Mouse (Mus musculus) kidney, adult 9 months (tissue): ENCODE data around the gene Prpf6.
A peak's percentile ranks its signal among the peaks of the same experiment; 100 is the strongest.

Experiments used
- DNase-seq: peaks from one replicate; pipeline ENCODE4 v3.0.0; 2022

The Prpf6 gene

DNA sequence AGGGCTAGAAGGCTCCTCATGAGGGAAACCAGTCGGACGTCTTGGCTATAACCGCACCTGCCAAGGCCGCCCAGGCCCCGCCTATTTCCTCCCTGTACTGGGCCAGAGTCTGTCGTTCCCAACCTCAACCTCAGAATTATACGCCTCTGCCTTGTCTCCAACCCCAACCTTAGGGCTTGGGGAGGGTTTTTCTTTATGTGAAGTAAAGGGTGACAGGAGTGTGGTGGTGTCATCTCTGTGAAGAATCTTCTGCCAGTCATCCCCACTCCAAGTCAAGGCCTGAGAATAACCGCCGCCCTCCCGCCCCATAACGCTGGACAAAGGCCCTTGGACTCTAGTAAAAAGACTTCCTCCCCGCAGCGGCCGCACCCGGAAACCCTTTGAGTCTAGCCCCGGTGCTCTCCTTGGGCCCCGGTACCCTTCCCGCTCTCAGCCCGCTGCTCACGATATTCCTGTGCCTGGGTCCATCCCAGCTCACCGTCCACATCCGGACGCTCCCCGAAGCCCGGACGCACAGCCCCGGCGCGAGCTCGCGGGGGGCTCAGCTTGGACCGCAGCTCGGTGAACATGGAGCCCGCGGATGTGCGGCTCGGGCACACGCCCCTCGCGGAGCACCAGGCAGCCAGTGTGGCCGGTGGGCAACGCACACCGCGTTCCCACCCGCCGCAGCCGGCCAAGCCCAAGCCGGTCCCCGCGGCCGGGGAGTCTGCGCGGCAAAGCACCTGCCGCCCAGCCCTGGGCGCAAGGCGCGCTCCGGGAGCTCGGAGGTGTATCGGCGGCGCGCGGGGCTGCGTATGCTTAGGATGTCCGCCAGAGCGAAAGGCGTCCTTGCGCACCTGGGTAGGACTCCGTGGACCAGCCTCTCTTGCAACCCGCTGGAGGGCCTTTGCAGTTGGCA is 7.0 kb downstream of the Prpf6 start, which contains the start of gene Samd10:
Samd10 (minus strand) TSS at position 759 of the 898 bp plus-strand sequence.
- DNase-seq = peak; percentile 77

DNA sequence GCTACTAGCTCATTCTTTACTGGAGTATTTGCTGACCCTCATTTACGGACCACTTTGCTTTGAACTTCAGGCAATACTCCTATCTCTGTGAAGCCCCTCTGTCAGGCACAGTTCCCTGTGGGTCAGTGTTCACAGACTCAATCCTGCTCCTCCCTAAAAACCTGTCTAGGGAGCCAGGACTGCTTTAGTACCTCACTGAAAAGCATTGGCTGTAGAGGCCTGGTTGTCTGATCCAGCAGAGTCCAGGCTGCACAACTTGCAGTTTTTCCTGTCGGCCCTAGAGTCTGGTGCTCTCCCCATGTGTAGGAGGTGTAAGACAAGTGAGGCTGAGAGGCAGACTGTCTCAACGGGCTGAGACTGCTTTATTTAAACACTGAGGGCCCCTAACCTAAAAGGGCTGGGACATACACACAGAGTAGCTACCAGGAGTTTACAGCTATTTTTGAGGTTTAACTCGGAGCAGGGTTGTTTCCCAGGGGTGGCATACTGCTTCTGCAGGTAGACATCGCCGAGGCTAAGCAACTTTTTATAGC is 8.6 kb downstream of the Prpf6 start:
- DNase-seq = no peak

DNA sequence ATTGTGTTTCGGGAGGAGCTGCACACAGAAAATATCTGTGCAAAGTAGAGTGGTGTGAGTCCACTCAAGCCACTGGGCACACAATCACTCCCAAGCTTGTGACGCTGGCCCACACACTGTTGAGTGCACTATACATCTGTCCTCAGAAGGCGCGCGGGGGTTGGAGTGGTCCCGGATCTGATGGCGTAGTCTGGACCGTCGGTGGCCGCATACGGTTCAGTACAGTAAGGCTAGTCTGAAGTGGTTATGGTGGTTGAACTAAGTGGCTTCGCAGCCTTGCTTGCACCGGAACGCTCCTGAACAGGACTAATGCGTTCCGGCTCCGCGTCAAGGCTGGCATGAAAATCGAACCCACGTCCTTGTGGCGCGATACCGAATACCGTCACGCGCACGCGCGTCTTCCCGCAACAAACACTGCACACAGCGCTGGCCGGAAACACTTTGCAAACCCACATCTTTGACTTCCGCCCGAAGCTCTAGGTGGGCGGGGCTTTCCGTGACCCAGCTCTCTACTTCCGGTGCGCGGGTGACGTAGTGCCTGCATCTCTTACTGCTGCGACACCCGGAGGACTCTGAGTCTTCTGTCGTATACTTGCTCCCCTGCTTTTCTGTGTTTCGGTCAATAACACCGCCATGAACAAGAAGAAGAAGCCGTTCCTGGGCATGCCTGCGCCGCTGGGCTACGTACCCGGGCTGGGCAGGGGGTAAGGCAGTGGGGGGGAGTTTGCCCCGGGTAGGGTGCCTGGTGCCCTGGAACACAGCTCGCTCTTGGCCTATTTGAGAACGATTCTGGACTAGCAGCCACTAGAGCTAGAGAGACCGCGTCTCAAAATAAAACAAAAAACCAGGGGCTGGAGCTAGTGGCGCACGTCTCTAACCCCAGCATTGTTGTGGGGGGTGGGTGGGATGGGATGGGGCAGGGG is 9.4 kb downstream of the Prpf6 start:
- peak; percentile 98 for DNase-seq

DNA sequence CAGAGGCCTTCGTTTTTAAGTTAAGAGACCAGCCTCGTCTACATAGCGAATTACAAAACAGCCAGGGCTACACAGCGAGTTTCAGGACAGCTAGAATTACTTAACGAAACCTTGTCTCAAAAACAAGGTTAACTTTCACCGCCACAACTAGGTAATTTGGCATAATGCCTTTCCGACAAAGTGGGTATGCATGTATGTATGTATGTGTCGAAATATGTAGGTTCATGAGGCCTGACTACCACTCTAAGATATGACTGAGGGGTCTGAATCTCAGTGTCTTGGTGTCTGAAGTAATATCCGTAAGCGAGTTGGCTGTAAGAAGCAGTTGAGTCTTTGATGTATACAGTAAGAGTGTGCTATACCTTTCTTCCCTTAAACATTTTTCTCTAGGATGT is 10.1 kb downstream of the Prpf6 start:
- DNase-seq = peak; percentile 14

DNA sequence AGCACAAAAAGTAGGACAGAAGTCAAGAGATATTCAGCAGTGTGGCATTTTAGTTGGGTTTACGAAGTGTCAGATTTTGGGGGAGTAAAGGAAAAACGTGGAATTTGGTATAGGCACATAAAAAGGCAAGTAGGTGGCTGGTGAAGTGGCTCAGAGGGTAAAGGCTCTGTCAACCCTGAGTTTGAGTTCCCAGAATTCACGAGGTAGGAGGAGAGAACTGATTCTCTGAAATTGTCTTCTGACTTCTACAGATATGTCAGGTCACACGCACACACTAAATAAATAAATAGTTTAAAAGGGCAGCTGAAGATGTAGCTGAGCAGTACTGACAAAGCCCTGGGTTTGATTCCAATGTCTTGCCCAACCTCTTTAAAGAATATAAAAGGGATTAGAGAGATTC is 10.7 kb downstream of the Prpf6 start:
- DNase-seq = peak; percentile 4

DNA sequence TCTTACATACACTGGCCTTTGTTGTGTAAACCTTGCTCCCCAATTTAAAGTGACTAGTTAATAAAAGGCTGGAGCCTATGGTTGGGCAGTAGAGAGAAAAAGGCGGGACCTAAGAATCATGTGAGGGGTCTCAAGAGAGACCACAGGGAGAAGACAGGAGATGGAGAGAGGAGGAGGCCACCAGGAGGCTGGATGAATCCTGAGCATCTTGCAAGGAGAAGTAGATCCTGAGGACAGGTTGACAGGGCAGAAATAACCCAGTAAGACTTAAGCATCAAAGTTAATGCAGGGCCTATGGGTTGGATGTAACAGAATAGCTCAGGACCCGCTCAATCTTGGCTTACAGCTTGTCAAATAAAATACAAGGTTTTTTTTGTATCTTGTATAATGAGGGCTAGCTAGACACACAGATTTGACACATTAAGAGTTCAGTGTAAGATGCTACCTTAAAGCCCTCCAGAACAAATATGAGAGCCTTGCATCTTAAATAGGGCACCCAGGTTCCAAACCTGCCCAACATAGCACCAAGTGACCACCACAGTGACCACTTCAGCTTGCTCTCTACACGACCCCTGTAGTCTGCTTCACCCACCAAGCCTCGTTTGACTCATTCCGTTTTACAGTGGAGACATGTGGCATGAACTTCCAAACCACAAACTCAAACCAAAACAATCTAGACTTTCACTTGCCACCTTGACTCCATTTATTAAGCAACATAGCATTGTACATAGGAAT is 27.3 kb downstream of the Prpf6 start:
- DNase-seq = no peak

DNA sequence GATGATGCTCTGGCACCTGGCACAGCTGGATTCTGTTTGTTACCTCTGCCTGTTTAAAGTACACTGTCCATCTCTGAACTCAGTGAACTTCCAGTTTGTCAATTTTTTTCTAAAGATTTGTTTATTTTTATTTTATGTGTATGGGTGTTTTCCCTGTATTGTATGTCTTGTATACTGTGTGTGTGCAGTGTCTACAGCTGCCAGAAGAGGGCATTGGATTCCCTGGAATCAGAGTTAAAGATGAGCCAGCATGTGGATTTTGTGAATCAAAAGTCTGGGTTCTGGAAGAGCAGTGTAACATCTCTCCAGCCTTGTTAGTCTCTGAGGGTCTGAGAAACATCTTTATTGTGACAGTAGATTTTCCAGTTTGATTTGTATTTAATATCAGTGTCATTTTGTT is 31.7 kb downstream of the Prpf6 start:
- DNase-seq = peak; percentile 27

GRCm38 (mm10) chr2:181628471-181628870 is 36.8 kb downstream of the Prpf6 start:
- no peak for DNase-seq

- no peak for DNase-seq
Measured at GRCm38 (mm10) chr2:181632624-181633023, 41.0 kb downstream of the Prpf6 start.

GRCm38 (mm10) chr2:181635865-181636264 is 44.2 kb downstream of the Prpf6 start:
- no peak for DNase-seq

DNA sequence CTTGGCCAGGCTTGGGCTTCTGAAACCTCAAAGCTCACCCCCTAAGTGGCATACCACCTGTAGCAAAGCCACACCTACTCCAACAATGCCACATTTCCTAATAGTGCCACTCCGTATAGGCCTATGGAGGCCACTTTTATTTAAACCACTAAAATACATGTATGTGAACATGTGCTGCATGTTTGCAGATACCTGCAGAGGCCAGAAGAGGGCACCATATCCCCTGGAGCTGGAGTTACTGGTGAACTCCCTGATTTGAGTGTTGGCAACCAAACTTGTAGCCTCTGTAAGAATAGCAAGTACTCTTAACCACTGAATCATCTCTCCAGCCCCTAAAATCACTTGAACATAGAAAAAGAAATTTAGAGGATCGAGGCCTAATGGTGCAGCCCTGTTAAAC is 52.7 kb downstream of the Prpf6 start:
- DNase-seq = peak; percentile 54

- no peak for DNase-seq
Measured at GRCm38 (mm10) chr2:181645666-181646065, 54.0 kb downstream of the Prpf6 start.

GRCm38 (mm10) chr2:181646626-181647472 is 55.2 kb downstream of the Prpf6 start:
- no peak for DNase-seq

DNA sequence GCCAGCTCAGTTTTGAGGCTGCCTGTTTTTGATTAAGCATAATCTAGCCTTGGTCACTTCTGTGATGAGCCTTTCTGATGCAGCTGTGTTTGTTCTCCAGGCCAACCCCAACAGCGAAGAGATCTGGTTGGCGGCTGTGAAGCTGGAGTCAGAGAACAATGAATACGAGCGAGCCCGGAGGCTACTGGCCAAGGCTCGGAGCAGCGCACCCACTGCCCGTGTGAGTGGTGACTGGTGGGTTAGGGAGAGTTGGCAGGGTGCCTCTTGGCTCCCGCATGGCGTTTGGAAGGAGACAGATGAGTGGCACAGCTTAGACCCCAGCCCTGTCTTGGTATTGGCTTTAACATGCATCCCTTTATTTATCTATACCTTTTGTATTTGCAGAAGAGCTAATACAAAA is 57.3 kb downstream of the Prpf6 start:
- DNase-seq = no peak

- DNase-seq = no peak
Measured at GRCm38 (mm10) chr2:181653065-181653464, 61.4 kb downstream of the Prpf6 start.

DNA sequence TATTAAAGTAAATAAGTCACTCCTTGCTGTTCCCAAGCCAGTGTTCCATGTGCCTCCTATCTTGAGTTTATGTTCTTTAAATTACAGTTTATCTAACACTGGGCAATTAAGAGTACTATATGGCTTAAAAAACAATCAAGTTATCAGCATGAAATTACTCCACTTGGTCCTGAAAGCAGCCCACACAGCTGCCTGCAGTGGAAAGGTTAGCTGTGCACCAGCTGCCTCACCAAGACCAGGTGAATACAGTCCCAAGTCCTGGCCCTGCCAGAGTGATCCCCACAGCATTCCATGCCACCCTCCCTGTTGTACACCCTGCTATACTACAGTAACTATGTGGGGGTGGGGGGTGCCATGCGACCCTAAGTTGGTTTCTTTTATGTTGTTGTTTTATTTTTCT is 61.9 kb downstream of the Prpf6 start:
- no peak for DNase-seq

- no peak for DNase-seq
Measured at GRCm38 (mm10) chr2:181656734-181657133, 65.1 kb downstream of the Prpf6 start, which contains the start of gene Gm29797. Gene Gm29797 (plus strand): TSS chr2:181657034.

GRCm38 (mm10) chr2:181657441-181657840 is 65.8 kb downstream of the Prpf6 start:
- DNase-seq = no peak

- no peak for DNase-seq
Measured at GRCm38 (mm10) chr2:181658528-181658927, 66.9 kb downstream of the Prpf6 start.

DNA sequence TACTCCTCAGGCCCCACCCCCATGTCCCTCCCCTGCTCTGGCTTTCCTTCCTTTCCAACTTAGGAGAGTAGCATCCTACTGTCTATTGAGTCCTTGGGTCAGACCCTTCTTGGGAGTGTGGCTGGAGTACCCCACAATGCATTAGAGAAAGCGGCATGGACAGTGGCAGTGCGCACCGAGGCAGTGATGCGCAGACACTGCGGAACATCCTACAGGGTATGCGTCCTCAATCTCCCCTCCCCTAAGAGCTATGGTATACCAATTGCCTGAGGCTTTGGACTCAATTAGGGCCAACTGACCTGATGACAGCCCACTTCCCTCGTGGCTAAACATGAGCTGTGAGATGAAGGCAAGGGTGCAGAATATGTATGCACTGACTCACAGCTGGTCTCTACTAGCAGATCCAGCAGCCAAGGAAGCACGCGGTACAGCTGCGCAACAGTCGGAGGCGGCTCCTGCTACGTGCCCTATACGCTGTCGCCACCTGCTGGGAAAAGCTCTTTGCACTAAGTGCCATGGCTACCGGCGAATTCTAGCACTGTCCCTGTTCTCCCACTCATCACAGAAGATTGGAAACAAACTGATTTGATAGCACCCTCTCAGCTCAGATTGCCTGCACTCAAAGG is 67.4 kb downstream of the Prpf6 start:
- DNase-seq = peak; percentile 70

GRCm38 (mm10) chr2:181659609-181660055 is 68.0 kb downstream of the Prpf6 start:
- DNase-seq = peak; percentile 93
